Mouse (Mus musculus) retina, postnatal 7 days (tissue): ENCODE results near the gene Purb.
"Not testable (repeated sequence)": the region's sequence is repeated elsewhere in the genome, so short reads cannot be mapped to it uniquely, and the experiment has no call there.

Experiments used
- DNase-seq: peaks from one replicate; pipeline ENCODE4 v3.0.0-alpha.2; 2012; ENCODE audit warnings: low read depth, low spot score

Gene Purb

DNA sequence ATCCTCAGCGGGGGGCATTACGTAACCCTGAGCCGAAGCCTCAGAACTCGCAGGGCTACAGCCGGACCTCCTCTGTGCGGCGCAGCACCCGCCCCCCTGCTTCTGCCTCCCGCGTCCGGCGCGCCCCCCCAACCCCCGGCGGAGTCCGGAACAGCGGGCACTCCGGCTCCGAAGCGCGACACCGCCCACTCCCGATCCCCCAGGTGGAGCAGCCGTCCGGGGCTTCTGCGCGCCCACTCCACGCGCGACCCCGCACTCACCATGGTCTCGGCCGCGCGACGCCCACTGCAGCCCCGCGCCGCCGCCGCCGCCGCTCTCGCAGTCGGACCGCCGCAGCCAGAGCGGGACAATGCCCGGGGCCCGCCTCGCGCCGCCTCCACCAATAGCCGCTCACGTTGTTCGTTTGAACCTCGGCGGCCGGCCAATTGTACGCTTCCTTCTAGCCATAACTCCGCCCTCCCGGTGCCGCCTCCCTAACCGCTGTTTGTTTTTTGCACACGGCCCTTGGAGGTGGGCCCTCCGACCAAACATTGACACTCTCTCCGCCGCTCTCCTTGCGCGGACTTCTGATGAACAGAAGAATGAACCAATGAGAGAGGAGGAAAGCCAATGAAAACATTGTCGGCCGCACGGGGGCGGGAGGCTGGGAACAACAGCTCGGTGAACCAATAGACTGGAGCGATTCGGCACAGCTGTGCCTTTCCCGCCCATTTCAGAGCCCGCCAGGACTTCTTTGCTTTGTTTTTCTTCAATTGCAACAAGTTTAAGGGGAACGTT lies 31.5 kb downstream of the Purb start, which contains the start of gene H2afv:
TSS of gene H2afv (minus strand) at position 367 of the 777 bp plus-strand sequence.
- peak; percentile 98 for DNase-seq

DNA sequence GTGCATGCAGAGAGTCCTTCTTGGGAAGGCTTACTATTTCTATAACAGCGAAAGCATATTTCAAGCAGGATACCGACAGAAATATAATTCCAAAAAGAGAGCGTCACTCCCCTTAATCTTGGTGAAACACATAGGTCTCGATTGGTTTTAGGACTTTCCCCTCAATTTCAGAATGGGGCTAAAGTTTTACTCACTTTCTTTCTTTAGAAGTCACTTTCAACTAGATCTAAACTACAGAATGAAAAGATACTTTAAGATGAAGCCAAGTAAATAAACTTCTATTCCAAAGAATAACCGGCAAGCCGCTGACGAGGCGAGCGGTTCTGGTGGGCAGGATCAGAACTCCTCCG lies 32.0 kb downstream of the Purb start:
- no peak for DNase-seq

DNA sequence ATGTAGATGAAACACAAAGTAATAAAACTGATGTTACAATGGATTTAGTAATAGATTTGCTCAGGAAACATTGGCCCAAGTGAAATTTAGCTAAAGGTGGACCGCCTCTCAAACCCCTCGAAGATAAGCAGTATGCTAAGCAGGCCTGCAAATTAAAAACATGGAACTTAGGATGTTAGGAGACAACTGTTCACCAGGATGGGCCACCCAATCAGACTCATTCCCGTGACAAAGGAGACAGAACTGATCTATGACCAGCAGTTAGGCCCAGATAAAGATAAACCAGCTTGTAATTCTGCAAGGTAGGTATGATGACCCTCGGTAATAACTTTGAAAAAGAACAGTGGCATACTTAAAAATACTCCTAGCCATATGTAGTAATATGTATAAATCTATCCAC lies 32.6 kb downstream of the Purb start:
- no peak for DNase-seq

DNA sequence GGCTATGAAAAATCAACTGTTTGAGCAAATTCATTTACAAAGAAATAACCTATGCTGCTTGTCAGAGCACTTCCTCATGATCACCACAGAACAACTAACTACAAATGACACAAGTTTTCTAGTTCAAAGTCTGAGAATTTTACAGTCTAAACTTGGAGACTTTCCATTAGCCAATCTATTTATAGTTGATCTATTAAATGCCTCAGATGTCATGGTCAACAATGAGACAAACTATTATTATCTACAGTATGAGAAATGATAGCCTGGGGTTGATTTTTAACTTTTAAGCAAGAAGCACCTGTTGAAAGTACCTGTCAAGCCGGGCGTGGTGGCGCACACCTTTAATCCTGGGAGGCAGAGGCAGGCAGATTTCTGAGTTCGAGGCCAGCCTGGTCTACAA lies 33.2 kb downstream of the Purb start:
- no peak for DNase-seq

DNA sequence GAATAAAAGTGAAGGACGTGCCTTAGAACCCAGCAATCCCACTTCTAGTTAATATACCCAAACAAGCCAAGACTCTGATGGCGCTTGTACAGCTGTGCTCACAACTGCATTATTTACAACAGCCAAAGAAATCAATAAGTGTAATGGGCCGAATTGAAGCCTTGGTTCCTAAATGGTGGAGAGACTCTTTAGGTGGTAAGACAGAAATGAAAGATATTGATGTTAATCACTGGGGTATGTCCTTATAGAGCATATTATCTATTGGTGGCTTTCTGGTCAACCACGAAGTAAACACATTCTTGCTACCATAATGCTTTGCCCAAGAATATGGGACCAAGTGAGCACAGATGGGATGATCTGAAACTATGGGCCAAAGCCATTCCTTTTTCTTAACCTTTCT lies 35.5 kb downstream of the Purb start:
- DNase-seq, result no peak

DNA sequence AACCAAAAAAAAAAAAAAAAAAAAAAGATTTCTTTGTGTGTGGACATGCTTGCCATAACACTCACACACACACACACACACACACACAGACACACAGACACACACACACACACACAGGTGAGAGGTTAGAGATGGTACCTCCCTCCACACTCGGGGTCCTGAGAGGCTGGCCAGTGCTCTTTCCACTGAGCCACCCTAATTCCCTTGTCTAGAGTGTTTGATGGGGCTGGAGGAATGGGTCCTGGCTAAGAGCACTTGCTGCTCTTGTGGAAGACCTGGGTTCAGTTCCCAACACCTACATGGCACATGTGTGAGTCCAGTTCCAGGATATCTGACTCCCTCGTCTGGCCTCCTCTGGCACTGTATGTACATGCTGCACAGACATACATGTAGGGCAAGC lies 38.0 kb downstream of the Purb start:
- no peak for DNase-seq

DNA sequence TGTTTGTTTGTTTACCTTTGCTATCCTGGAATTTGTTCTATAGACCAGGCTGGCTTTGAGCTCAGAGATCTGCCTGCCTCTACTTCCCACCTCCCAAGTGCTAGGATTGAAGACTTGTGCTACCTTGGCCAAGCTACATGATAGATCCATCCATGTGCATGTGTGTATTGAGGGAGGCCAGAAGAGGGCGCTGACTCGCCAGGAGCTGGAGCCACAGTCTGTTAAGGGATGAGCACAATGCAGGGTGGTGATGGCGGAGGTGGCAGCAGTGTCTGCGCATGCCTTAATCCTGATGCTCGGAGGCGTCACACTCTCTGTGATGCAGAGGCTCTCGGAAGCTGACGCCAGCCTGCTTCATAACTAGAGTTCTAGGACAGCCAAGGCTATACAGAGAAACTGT lies 39.3 kb downstream of the Purb start:
- DNase-seq, result peak; percentile 38

DNA sequence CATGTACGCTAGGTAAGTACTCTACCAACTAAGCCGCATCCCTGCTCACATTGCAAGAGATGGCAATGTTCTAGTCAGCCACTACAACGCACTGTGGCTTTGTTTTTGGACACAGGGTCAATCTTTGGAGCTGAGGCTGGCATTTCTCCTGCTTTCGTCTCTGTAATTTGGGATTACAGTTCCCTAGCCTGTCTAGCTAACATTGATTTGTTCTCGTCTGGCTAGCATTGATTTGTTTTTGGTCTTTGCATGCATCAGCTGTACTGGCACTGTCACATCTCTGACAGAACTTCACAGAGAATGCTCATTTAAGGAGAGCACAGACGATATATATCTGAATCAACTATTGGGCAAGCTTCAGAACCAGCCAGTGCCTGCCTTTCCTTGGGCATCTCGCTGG lies 45.5 kb downstream of the Purb start:
- DNase-seq, result no peak

DNA sequence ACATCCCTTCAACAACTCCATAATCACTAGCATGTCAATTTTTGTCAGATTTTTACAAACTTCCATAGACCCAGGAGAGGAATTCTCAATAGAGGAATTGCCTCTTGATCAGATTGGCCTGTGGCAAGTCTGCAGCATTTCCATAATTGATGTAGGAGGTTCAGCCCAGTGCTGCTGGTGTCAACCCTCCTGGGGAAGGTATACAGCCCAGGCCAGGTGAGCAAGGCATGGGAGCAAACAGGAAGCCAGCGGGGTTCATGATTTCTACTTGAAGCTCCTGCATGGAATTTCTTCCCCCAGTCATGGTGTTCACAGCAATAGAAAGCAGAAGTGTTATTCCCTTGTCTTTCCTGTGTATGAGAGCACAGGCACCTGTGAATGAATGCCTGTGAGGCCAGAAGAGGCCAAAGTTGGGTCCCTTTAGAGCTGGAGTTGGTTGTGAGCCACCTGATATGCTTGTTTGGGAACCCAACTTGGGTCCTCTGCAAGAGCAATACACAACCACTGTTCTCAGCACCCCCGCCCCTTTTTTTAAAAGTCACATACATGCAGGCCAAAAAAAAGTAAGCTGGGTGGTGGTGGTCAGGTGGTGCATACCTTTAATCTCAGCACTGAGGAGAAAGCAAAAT lies 54.9 kb downstream of the Purb start:
- no peak for DNase-seq

DNA sequence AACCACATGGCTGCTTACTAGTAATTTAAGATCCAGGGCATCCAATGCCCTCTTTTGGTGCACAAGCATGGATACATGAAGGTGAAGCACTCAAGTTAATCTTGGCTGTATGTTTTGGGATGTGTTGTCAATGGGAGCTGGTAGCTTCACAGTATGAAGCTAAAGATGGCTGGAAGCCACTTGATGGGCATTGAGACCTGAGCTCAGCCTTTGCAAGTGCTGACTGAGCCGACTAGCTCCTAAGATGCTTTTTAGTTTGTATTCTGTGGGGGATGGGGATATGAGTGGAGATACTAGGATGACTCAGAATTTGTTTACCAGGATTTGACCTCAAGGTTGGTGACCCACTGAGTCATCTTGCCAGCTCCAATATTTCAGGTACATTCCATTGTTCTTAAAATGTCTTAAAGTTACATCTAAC lies 55.4 kb downstream of the Purb start:
- DNase-seq, result no peak

DNA sequence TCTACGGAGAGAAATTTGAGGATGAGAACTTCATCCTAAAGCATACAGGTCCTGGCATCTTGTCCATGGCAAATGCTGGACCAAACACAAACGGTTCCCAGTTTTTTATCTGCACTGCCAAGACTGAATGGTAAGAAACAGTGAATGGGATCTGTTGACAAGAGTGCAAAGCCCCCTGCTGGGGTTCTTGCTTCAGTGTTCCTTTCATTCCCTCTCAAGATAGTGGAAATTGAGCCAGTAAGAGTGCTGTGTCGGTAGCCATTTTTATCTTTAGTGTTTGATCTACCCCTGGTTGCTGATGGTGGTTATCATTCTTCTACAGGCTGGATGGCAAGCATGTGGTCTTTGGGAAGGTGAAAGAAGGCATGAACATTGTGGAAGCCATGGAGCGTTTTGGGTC lies 56.6 kb downstream of the Purb start:
- not testable (repeated sequence) for DNase-seq

DNA sequence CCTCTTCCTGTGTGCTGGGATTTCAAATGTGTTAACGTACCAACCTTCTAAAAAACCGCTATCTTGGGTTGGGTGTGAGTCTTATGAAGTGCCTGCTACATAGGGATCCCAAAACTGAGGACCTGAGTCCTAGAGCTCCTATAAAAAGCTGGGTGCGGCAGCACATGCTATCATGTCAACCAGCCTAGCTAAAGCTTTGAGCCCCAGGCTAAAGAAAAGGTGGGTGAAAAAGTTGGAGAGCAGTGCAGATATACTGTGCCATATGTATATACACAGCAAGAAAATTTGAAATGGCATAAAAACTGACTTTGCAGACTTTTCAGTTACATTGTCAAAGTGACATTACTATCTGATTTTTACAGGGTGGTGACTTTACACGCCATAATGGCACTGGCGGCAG lies 57.0 kb downstream of the Purb start:
- DNase-seq, result no peak
